Mouse (Mus musculus) heart, adult 2 months (tissue): ENCODE data around the gene Atrnl1.

Source experiments
- CTCF ChIP-seq: fragments of 200-600 bp; IDR thresholded peaks from 2 replicates; pipeline ENCODE4 v1.8.1; 2022; ENCODE audit warnings: antibody characterized with exemption, mild to moderate bottlenecking, moderate library complexity
- EP300 ChIP-seq: fragments of 200-500 bp; IDR thresholded peaks from 2 replicates; pipeline ENCODE4 v1.6.1; 2011; ENCODE audit warnings: low read depth, low read length, control low read depth; ENCODE audit not compliant: insufficient read depth
- POLR2A ChIP-seq: fragments of 200-500 bp; IDR thresholded peaks from 2 replicates; pipeline ENCODE4 v1.6.1; 2011; ENCODE audit warnings: mild to moderate bottlenecking, low read depth, low read length, control low read depth; ENCODE audit not compliant: insufficient read depth

- TF ChIP-seq CTCF (no peak), POLR2A (no peak), EP300 (no peak)
Observed at GRCm38 (mm10) chr19:57958726-57959125, 347.9 kb downstream of the Atrnl1 start.
